7 mouse cellular contexts compared by ENCODE assay signal in the genomic region with DNA sequence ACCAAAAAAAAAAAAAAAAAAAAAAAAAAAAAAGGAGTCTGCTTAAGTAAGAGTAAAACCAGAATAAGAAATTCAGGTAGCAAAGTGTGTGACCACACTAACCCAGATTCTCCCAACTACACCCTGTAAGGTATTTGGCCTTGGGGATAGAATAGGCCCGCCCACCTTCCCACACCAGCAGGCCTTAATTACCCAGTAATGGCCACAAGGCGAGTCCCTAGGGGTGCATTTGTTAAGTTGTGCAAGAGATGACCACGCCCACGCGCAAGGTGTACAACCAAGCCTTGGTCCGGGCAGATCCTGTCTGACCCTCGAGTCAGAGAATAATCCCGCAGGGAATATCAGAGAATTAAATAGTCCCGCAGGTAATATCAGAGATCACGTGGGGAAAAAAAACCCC. TPM values are rescaled to one million over a fixed set of nuclear protein-coding genes. Genes with fewer than 3 reads are reported as not detected.
DNase-seq lines count a peak whose midpoint lies in the region; ATAC-seq lines count a peak whose summit lies in the region.

No protein-coding gene starts in this region.

- no peak for ATAC-seq in megakaryocyte, adult 5-6 weeks (ENCODE audit: poor library complexity, severe bottlenecking)
- peak; percentile 53; the same call in 1 of the 2 replicates for ATAC-seq in embryonic facial prominence, embryonic 14.5 days (ENCODE audit: low read depth)
- ATAC-seq in intestine, embryonic 16.5 days, result peak; percentile 79
- no peak for ATAC-seq in liver, embryonic 16.5 days (ENCODE audit: low read depth)
- ATAC-seq in activated CD4-positive, CD25-positive, alpha-beta regulatory T cell, adult 4 months, result no peak

- H3K27me3 ChIP-seq in megakaryocyte, embryonic 14.5 days (replicated peaks), result peaks cover 50% of the 10 kb centered on the region
- H3K27me3 ChIP-seq in embryonic facial prominence, embryonic 14.5 days (replicated peaks; ENCODE audit: control insufficient read depth, insufficient read depth, low read length), result peaks cover 18% of the 10 kb centered on the region
- peaks cover 16% of the 10 kb centered on the region for H3K27me3 ChIP-seq in intestine, embryonic 16.5 days (replicated peaks; ENCODE audit: control insufficient read depth, insufficient read depth, low read length)
- H3K27me3 ChIP-seq in liver, embryonic 16.5 days (ENCODE audit: control insufficient read depth, insufficient read depth, low read depth, low read length), result peaks cover 23% of the 10 kb centered on the region
- H3K27me3 ChIP-seq in splenic B cell, adult 2 months (ENCODE audit: control insufficient read depth, insufficient read depth, low read length, poor library complexity, severe bottlenecking), result no peaks in the 10 kb centered on the region

- peaks cover 34% of the 10 kb centered on the region for H3K4me1 ChIP-seq in megakaryocyte, embryonic 14.5 days
- peaks cover 4% of the 10 kb centered on the region; the same call in 1 of the 2 replicates for H3K4me1 ChIP-seq in embryonic facial prominence, embryonic 14.5 days (ENCODE audit: control insufficient read depth, insufficient read depth, low read length)
- peaks cover 3% of the 10 kb centered on the region; the same call in 1 of the 2 replicates for H3K4me1 ChIP-seq in intestine, embryonic 16.5 days (ENCODE audit: control insufficient read depth, insufficient read depth, low read length)
- H3K4me1 ChIP-seq in liver, embryonic 16.5 days (ENCODE audit: control insufficient read depth, low read depth, low read length), result no peaks in the 10 kb centered on the region; the same call in 1 of the 2 replicates

- peak overlapping the region; percentile 95 for H3K4me2 ChIP-seq in embryonic facial prominence, embryonic 14.5 days (ENCODE audit: low read depth, low read length)
- peak overlapping the region; percentile 99 for H3K4me2 ChIP-seq in intestine, embryonic 16.5 days (ENCODE audit: low read depth, low read length)
- H3K4me2 ChIP-seq in liver, embryonic 16.5 days (ENCODE audit: low read depth, low read length), result peak overlapping the region; percentile 61

- H3K27ac ChIP-seq in embryonic facial prominence, embryonic 14.5 days (replicated peaks; ENCODE audit: low read depth, low read length), result no peak overlapping the region
- no peak overlapping the region for H3K27ac ChIP-seq in intestine, embryonic 16.5 days (ENCODE audit: low read length)
- H3K27ac ChIP-seq in liver, embryonic 16.5 days (ENCODE audit: low read length), result no peak overlapping the region

- H3K36me3 ChIP-seq in megakaryocyte, embryonic 14.5 days (replicated peaks; ENCODE audit: low read length), result no peaks in the 10 kb centered on the region
- no peaks in the 10 kb centered on the region for H3K36me3 ChIP-seq in embryonic facial prominence, embryonic 14.5 days (ENCODE audit: control insufficient read depth, insufficient read depth, low read length)
- H3K36me3 ChIP-seq in intestine, embryonic 16.5 days (ENCODE audit: control insufficient read depth, insufficient read depth, low read length), result no peaks in the 10 kb centered on the region
- H3K36me3 ChIP-seq in liver, embryonic 16.5 days (ENCODE audit: control insufficient read depth, insufficient read depth), result no peaks in the 10 kb centered on the region
- H3K36me3 ChIP-seq in splenic B cell, adult 2 months (ENCODE audit: control insufficient read depth, insufficient read depth, low read length, poor library complexity, severe bottlenecking), result no peaks in the 10 kb centered on the region

- DNase-seq in embryonic facial prominence, embryonic 14.5 days (ENCODE audit: low spot score), result peak; percentile 59
- DNase-seq in splenic B cell, adult 2 months (ENCODE audit: low read depth, low spot score), result peak; percentile 1

- WGBS in embryonic facial prominence, embryonic 14.5 days, result 5% methylated on average over 10 of the region's 10 CpGs
- WGBS in intestine, embryonic 16.5 days, result 9% methylated on average over 10 of the region's 10 CpGs
- WGBS in liver, embryonic 16.5 days (ENCODE audit: insufficient replicate concordance), result 8% methylated on average over 10 of the region's 10 CpGs

- H3K9me3 ChIP-seq in megakaryocyte, embryonic 14.5 days, result peaks cover 13% of the 10 kb centered on the region; the same call in 1 of the 2 replicates
- no peaks in the 10 kb centered on the region for H3K9me3 ChIP-seq in embryonic facial prominence, embryonic 14.5 days (ENCODE audit: control insufficient read depth, low read length)
- no peaks in the 10 kb centered on the region for H3K9me3 ChIP-seq in intestine, embryonic 16.5 days (ENCODE audit: control insufficient read depth, low read length)
- H3K9me3 ChIP-seq in liver, embryonic 16.5 days (replicated peaks; ENCODE audit: control insufficient read depth, low read length), result no peaks in the 10 kb centered on the region

- H3K9ac ChIP-seq in embryonic facial prominence, embryonic 14.5 days (ENCODE audit: low read depth, low read length), result peak overlapping the region; percentile 58; the same call in 1 of the 2 replicates
- 0 out of 2 replicates have a peak overlapping the region, but pooled peaks have one; percentile 20 for H3K9ac ChIP-seq in intestine, embryonic 16.5 days (ENCODE audit: low read depth, low read length)
- no peak overlapping the region for H3K9ac ChIP-seq in liver, embryonic 16.5 days (ENCODE audit: low read depth, low read length)

- H3K4me3 ChIP-seq in megakaryocyte, embryonic 14.5 days (replicated peaks), result peak overlapping the region; percentile 92
- peak overlapping the region; percentile 64 for H3K4me3 ChIP-seq in embryonic facial prominence, embryonic 14.5 days (ENCODE audit: low read depth, low read length)
- H3K4me3 ChIP-seq in intestine, embryonic 16.5 days (ENCODE audit: low read length), result peak overlapping the region; percentile 62
- H3K4me3 ChIP-seq in liver, embryonic 16.5 days (ENCODE audit: low read depth, low read length), result peak overlapping the region; percentile 50

RNA-seq across cellular contexts. Expression of gene Slc1a1, which starts 0.5 kb away (rescaled TPM):
- 0.23 TPM in 1 of 2 replicates, not detected in the other for polyA plus RNA-seq in megakaryocyte, embryonic 14.5 days (2012; ENCODE audit: insufficient read depth, low replicate concordance)
- total RNA-seq in megakaryocyte, adult 5-6 weeks (2015), result not detected in 2 replicates
- not detected in 2 replicates for total RNA-seq in megakaryocyte, adult 5-6 weeks (2017)
- polyA plus RNA-seq in embryonic facial prominence, embryonic 14.5 days (2014; fragmentation: Nextera tagmentation; extraction: Ambion mirVana), result 1.2 and 2.5 TPM in 2 replicates
- 0.88 and 1.3 TPM in 2 replicates for polyA plus RNA-seq in intestine, embryonic 16.5 days (2015; fragmentation: Nextera tagmentation; extraction: Ambion mirVana)
- polyA plus RNA-seq in liver, embryonic 16.5 days (2015; fragmentation: Nextera tagmentation; extraction: Ambion mirVana), result 0.07 and 0.09 TPM in 2 replicates
- polyA plus RNA-seq in activated CD4-positive, CD25-positive, alpha-beta regulatory T cell, adult 4 months (2017; shearing (Covaris generic)), result not detected

Comparison
In these comparisons a context has a peak if more than half of its experiments do, and no peak if none do; other contexts are left out.
1. ATAC-seq: peak in embryonic facial prominence, embryonic 14.5 days (single experiment) and intestine, embryonic 16.5 days (single experiment); none in megakaryocyte, adult 5-6 weeks (single experiment), liver, embryonic 16.5 days (single experiment) and activated CD4-positive, CD25-positive, alpha-beta regulatory T cell, adult 4 months (single experiment).
2. Peak in every context shown above with its lines, with median percentiles within 50 percentile points of each other: H3K4me3 ChIP-seq and H3K4me2 ChIP-seq.